Mouse (Mus musculus) erythroid progenitor cell, adult 5-6 weeks (primary cell): Measurements from ENCODE around the gene Thoc5. TPM values are rescaled to one million over a fixed set of nuclear protein-coding genes. Genes with fewer than 3 reads are reported as not detected.

Experiments
- ATAC-seq: replicated peaks from 2 replicates; pipeline ENCODE4 v1.8.0; 2016; ENCODE audit warnings: moderate number of reproducible peaks, mild to moderate bottlenecking, moderate TSS enrichment, inconsistent platforms; ENCODE audit not compliant: poor library complexity, low FRiP score, severe bottlenecking
- total RNA-seq, 2 experiments: library from RNA; stranded (forward) in 1 of 2; stranded (reverse) in 1 of 2; fragments of 150-400 nt in 1 of 2; fragments of 186-747, 209-891 nt in 1 of 2; gene quantifications; 2 replicates each; pipeline versions ENCODE4 v1.2.3 to v1.2.4; 2015 to 2017; ENCODE audit warnings: low replicate concordance in 2 of 2

The Thoc5 gene
- total RNA-seq, 2 experiments from 2014 or later: 4.6 to 8.3 TPM

DNA sequence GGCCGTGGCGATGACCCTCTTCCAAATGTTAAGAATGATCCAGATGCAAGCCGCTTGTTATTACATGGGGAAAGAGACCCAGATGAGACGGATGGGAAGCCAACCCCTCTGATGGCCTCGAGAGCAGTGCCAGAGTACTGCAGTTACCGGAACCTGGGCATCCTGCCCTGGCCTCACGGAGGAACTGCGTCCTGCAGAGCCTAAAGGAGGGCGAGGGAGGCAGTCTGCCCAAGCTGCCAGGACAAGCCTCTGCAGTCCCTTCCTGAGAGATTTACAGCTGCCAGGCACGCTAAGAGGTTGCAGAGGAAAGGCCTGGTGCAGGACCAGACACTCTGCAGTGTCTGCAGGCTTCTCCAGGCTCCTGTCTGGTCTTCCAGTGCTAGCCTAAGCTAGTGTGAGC lies 73.3 kb downstream of the Thoc5 start:
- ATAC-seq: no peak

DNA sequence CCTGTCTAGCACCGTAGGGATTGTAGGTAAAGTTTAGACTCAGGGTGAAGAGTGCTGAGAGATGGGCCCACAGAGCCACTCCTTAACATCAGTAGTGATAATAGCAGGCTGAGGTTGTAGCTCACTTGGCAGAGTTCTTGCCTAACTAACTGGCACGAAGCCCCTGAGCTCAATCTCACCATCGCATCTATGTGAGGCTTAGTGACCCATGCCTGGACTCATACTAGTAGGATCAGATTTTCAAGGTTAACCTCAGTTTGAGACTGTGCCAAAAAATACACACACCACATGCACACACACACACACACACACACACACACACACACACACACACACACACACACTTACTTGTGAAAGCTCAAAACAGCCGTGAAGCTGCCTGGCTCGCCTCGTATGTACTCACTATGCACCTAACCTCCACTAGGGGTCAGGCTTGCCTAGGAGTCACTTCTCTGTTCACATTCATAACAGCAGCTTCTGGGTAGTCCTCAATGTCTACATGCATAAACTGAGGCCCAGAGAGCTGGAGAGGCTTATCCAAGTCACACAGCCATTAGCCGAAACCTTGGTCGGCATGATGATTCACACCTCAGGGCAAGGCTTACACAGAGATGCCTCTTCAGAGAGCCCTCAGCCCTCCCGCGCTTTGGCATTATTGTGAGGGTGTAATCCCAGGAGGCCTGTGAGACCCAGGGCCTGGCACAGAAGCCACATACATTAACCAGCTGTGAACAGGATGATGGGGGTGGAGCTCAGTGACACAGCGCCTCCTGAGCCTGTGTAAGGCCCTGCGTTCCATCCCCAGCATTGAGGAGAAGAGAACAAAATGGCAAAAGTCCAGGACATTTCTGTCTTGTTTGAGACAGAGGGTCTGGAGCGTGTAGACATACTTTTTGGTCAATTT lies 78.1 kb downstream of the Thoc5 start:
- peak; percentile 90 for ATAC-seq

DNA sequence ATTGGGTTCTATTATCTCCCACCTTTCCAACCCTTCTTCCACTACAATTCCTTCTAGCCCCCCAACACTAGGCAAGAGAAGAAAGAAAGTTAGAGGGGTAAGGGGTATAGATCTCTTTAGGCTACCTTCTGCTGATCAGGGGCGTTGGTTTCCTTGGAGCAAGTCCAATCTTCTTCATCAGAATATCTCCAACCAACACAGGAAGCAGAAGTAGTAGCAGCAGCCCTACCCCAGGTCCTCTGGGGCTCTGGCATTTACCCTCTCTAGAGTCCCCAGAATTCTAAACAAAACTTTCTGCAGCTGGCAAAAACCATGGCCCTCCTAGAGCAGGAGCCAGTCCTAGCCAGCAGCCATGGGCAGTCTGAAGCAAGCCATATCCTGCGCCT lies 78.7 kb downstream of the Thoc5 start:
- ATAC-seq: no peak

DNA sequence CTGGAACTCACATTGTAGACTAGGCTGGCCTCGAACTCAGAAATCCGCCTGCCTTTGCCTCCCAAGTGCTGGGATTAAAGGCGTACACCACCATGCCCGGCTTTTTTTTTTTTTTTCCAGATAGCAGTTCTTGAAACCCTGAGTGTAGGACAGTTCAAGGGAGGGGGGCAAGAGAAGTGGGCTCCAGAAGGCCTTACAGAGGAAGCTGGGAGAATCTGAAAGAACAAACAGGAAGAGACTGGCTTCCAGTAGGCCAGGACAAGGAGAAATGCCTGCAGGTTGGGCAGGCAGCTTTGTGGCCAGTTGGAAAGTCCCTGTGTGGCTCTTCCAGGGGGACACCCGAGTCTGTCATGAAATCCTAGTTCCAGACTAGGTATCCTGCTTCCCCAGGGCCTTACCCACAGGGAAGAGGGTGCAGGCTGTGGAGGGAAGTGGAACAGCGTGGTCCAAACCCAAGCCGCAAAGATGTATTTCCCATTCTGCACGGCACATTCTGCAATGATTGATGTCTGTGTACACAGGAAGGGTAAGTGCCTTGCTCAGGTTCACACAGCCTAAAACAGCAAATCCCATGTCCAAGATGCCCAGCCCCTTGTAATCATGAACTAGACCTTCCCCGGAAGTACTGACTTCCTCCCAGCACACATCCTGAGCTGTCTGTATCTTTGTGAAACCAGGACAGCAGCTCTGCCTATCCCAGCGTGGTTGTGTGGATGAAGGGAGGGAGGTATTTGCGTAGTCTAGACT lies 79.4 kb downstream of the Thoc5 start:
- no peak for ATAC-seq

DNA sequence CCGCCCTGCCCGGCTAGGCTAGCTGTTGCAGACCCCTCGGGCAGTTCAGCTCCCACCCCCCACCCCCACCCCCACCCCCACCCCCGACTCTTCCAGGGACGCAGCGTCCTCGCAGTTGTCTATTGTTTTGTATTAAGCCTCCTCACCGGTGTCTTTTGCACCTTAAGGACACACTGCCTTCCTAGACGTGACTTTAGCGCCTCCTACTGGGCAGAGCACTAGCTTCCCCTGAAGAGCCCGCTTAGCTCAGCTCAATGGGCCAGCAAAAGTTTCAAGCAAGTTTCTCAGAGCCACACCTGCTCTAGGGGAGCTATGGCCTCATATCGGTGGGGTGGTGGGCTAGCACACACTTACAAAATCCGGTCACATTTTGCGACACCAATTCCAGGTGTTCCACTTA lies 80.5 kb downstream of the Thoc5 start:
- ATAC-seq: peak; percentile 58

Other genes starting within 250 kb of the Thoc5 start
- 40.7 and 133 TPM in 2 replicates for gene Uqcr10, start 191.0 kb upstream of the Thoc5 start, total RNA-seq (2015; ENCODE audit: low replicate concordance)
- 19.2 and 25.0 TPM in 2 replicates for gene Uqcr10, start 191.0 kb upstream of the Thoc5 start, total RNA-seq (2017; ENCODE audit: low replicate concordance)
- gene Zmat5, start 190.6 kb upstream of the Thoc5 start, total RNA-seq (2015; ENCODE audit: low replicate concordance): 5.4 and 13.0 TPM in 2 replicates
- gene Zmat5, start 190.6 kb upstream of the Thoc5 start, total RNA-seq (2017; ENCODE audit: low replicate concordance): 6.3 TPM in 1 of 2 replicates, not detected in the other
- not detected in 2 replicates for gene Cabp7, start 148.5 kb upstream of the Thoc5 start, total RNA-seq (2015; ENCODE audit: low replicate concordance)
- not detected in 2 replicates for gene Cabp7, start 148.5 kb upstream of the Thoc5 start, total RNA-seq (2017; ENCODE audit: low replicate concordance)
- gene Nf2, start 45.8 kb upstream of the Thoc5 start, total RNA-seq (2015; ENCODE audit: low replicate concordance): 7.2 and 7.5 TPM in 2 replicates
- gene Nf2, start 45.8 kb upstream of the Thoc5 start, total RNA-seq (2017; ENCODE audit: low replicate concordance): 18.2 and 19.0 TPM in 2 replicates
- not detected in 2 replicates for gene Nipsnap1, start 21.4 kb upstream of the Thoc5 start, total RNA-seq (2015; ENCODE audit: low replicate concordance)
- gene Nipsnap1, start 21.4 kb upstream of the Thoc5 start, total RNA-seq (2017; ENCODE audit: low replicate concordance): 1.3 and 12.7 TPM in 2 replicates
- gene Nefh, start 52.7 kb downstream of the Thoc5 start, total RNA-seq (2015; ENCODE audit: low replicate concordance): not detected in 2 replicates
- gene Nefh, start 52.7 kb downstream of the Thoc5 start, total RNA-seq (2017; ENCODE audit: low replicate concordance): 0.39 and 0.98 TPM in 2 replicates
- gene Ap1b1, start 91.5 kb downstream of the Thoc5 start, total RNA-seq (2015; ENCODE audit: low replicate concordance): 42.8 and 126 TPM in 2 replicates
- 91.6 and 103 TPM in 2 replicates for gene Ap1b1, start 91.5 kb downstream of the Thoc5 start, total RNA-seq (2017; ENCODE audit: low replicate concordance)
- gene Rasl10a, start 162.8 kb downstream of the Thoc5 start, total RNA-seq (2015; ENCODE audit: low replicate concordance): not detected in 2 replicates
- 1.5 TPM in 1 of 2 replicates, not detected in the other for gene Rasl10a, start 162.8 kb downstream of the Thoc5 start, total RNA-seq (2017; ENCODE audit: low replicate concordance)
- 0.42 and 2.2 TPM in 2 replicates for gene Gas2l1, start 170.0 kb downstream of the Thoc5 start, total RNA-seq (2015; ENCODE audit: low replicate concordance)
- gene Gas2l1, start 170.0 kb downstream of the Thoc5 start, total RNA-seq (2017; ENCODE audit: low replicate concordance): 1.7 TPM in 1 of 2 replicates, not detected in the other
- 2.2 and 23.5 TPM in 2 replicates for gene Rhbdd3, start 203.6 kb downstream of the Thoc5 start, total RNA-seq (2015; ENCODE audit: low replicate concordance)
- gene Rhbdd3, start 203.6 kb downstream of the Thoc5 start, total RNA-seq (2017; ENCODE audit: low replicate concordance): 3.6 and 4.6 TPM in 2 replicates
- gene Ewsr1, start 203.9 kb downstream of the Thoc5 start, total RNA-seq (2015; ENCODE audit: low replicate concordance): 242 and 276 TPM in 2 replicates
- gene Ewsr1, start 203.9 kb downstream of the Thoc5 start, total RNA-seq (2017; ENCODE audit: low replicate concordance): 439 and 531 TPM in 2 replicates